Mouse (Mus musculus) spleen, adult 2 months (tissue): ENCODE data around the gene Snx4.

Experiments
- CTCF ChIP-seq: fragments of 200-500 bp; IDR thresholded peaks from 2 replicates; pipeline ENCODE4 v1.5.1; 2011; ENCODE audit warnings: mild to moderate bottlenecking, inconsistent platforms; ENCODE audit not compliant: insufficient read depth, insufficient read length, insufficient replicate concordance; ENCODE audit errors: extremely low read depth
- POLR2A ChIP-seq: fragments of 200-500 bp; IDR thresholded peaks from 2 replicates; pipeline ENCODE4 v1.6.1; 2011; ENCODE audit warnings: low read depth, low read length, inconsistent platforms

- TF ChIP-seq CTCF, result no peak
- no peak for TF ChIP-seq POLR2A
These were observed 4.4 kb downstream of the Snx4 start for GRCm38 (mm10) chr16:33255601-33256000.
